Mouse (Mus musculus) v-Abl transformed pro-B cells (cell line): ENCODE measurements around the gene Rgl1.

Experiments
- in situ Hi-C, 2 experiments: fragments of 400-800 bp; cut with MboI; formaldehyde crosslinking; loops; one replicate each; pipeline ENCODE4 v1.15.1; 2025; ENCODE audit not compliant: unreplicated experiment in 2 of 2

The Rgl1 gene

GRCm38 (mm10) chr1:152594690-152595089 is 171.5 kb downstream of the Rgl1 start:
- in situ Hi-C loops, result loop anchor here in 1 of 2 experiments (5.0 kb wide), 1 partner anchor 52 kb away; no protein-coding TSS in a partner anchor

GRCm38 (mm10) chr1:152593831-152594549 is 172.2 kb downstream of the Rgl1 start:
- in situ Hi-C loops, result no loop called here

GRCm38 (mm10) chr1:152593382-152593781 is 172.8 kb downstream of the Rgl1 start:
- in situ Hi-C loops, result no loop called here

GRCm38 (mm10) chr1:152592609-152593008 is 173.5 kb downstream of the Rgl1 start:
- in situ Hi-C loops, result no loop called here

GRCm38 (mm10) chr1:152591746-152592498 is 174.2 kb downstream of the Rgl1 start:
- in situ Hi-C loops, result no loop called here

- in situ Hi-C loops, result no loop called here
Measured at GRCm38 (mm10) chr1:152590321-152590720, 175.8 kb downstream of the Rgl1 start.

GRCm38 (mm10) chr1:152589331-152589935 is 176.7 kb downstream of the Rgl1 start:
- in situ Hi-C loops, result loop anchor here in 1 of 2 experiments (5.0 kb wide), 1 partner anchor 62 kb away; no protein-coding TSS in a partner anchor

- in situ Hi-C loops, result loop anchor here in 1 of 2 experiments (5.0 kb wide), 1 partner anchor 60 kb away; no protein-coding TSS in a partner anchor
Measured at GRCm38 (mm10) chr1:152587431-152587830, 178.7 kb downstream of the Rgl1 start.

GRCm38 (mm10) chr1:152585385-152585984 is 180.7 kb downstream of the Rgl1 start:
- in situ Hi-C loops, result loop anchor here in 1 of 2 experiments (5.0 kb wide), 1 partner anchor 58 kb away; no protein-coding TSS in a partner anchor

GRCm38 (mm10) chr1:152584933-152585332 is 181.2 kb downstream of the Rgl1 start:
- in situ Hi-C loops, result loop anchor here in 1 of 2 experiments (5.0 kb wide), 1 partner anchor 58 kb away; no protein-coding TSS in a partner anchor

GRCm38 (mm10) chr1:152581127-152581905 is 184.8 kb downstream of the Rgl1 start:
- in situ Hi-C loops, result no loop called here

- in situ Hi-C loops, result no loop called here
Measured at GRCm38 (mm10) chr1:152578944-152579343, 187.2 kb downstream of the Rgl1 start.

- in situ Hi-C loops, result no loop called here
Measured at GRCm38 (mm10) chr1:152578108-152578721, 187.9 kb downstream of the Rgl1 start.

GRCm38 (mm10) chr1:152576614-152577144 is 189.5 kb downstream of the Rgl1 start:
- in situ Hi-C loops, result no loop called here

- in situ Hi-C loops, result no loop called here
Measured at GRCm38 (mm10) chr1:152575096-152575495, 191.1 kb downstream of the Rgl1 start.

- in situ Hi-C loops, result no loop called here
Measured at GRCm38 (mm10) chr1:152573470-152574059, 192.6 kb downstream of the Rgl1 start.

- in situ Hi-C loops, result no loop called here
Measured at GRCm38 (mm10) chr1:152572755-152573469, 193.2 kb downstream of the Rgl1 start.

- in situ Hi-C loops, result no loop called here
Measured at GRCm38 (mm10) chr1:152571340-152571739, 194.8 kb downstream of the Rgl1 start.
